Mouse (Mus musculus): ENCODE data around the gene Steap3.

DNA sequence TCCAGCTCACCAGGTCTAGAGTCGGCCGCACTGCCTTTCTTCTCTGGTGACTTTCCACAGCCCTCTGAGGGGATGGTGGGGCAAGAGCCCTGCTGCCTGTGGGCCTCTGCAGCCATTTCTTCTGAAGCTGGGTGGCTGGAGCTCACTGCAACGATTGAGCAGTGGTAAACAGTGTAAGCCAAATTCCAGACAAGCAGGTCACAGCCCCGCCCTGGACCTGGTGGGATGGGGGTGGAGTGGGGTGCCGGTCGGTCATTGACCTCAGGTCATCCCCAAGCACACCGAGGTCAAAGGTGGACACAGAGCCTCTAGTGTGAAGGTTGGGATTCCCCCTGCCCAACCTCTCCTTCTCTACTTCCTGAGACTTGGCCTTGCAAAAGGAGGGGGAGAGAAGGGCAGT, 2.4 kb downstream of the Steap3 start:
- TF ChIP-seq POLR2A (IDR thresholded peaks at IDR 0.05; ENCODE audit: borderline replicate concordance, extremely low read depth, low read depth, low read length) (no peak), CTCF (IDR thresholded peaks at IDR 0.05; ENCODE audit: insufficient read depth, low read length) (no peak)

All from lung, adult 2 months (tissue).